Mouse (Mus musculus) embryonic facial prominence, embryonic 14.5 days (tissue): ENCODE data around the gene Klra9. TPM values are rescaled to one million over a fixed set of nuclear protein-coding genes. Genes with fewer than 3 reads are reported as not detected.
"Not testable (repeated sequence)": the region's sequence is repeated elsewhere in the genome, so short reads cannot be mapped to it uniquely, and the experiment has no call there.

ENCODE experiments used
- ATAC-seq: fragments of 200-750 bp; cut with Nextera tagmentation; 2 replicates; pipeline ENCODE4 v1.8.0; 2017; ENCODE audit warnings: low read depth, moderate number of reproducible peaks, moderate TSS enrichment
- DNase-seq: peaks from one replicate; pipeline ENCODE4 v3.0.0-alpha.2; 2015; ENCODE audit warnings: low spot score
- H3K27ac ChIP-seq: fragments of 300-500 bp; sonication (generic); replicated peaks from 2 replicates; pipeline ENCODE4 v1.5.1; 2014; ENCODE audit warnings: low read depth, mild to moderate bottlenecking, low read length, moderate library complexity
- H3K27me3 ChIP-seq: fragments of 300-500 bp; sonication (generic); replicated peaks from 2 replicates; pipeline ENCODE4 v1.6.1; 2014; ENCODE audit warnings: low read length; ENCODE audit not compliant: control insufficient read depth, insufficient read depth
- H3K36me3 ChIP-seq: fragments of 300-500 bp; sonication (generic); 2 replicates; pipeline ENCODE4 v1.6.1; 2014; ENCODE audit warnings: low read length, mixed read lengths; ENCODE audit not compliant: control insufficient read depth, insufficient read depth
- H3K4me1 ChIP-seq: fragments of 300-500 bp; sonication (generic); 2 replicates; pipeline ENCODE4 v1.6.1; 2014; ENCODE audit warnings: antibody characterized with exemption, low read length; ENCODE audit not compliant: control insufficient read depth, insufficient read depth
- H3K4me2 ChIP-seq: fragments of 300-500 bp; sonication (generic); 2 replicates; pipeline ENCODE4 v1.6.1; 2014; ENCODE audit warnings: low read depth, mild to moderate bottlenecking, low read length, moderate library complexity, mixed read lengths
- H3K4me3 ChIP-seq: fragments of 300-500 bp; sonication (generic); 2 replicates; pipeline ENCODE4 v1.5.1; 2014; ENCODE audit warnings: low read depth, mild to moderate bottlenecking, low read length
- H3K9ac ChIP-seq: fragments of 300-500 bp; sonication (generic); 2 replicates; pipeline ENCODE4 v1.6.1; 2014; ENCODE audit warnings: low read depth, mild to moderate bottlenecking, low read length, moderate library complexity, mixed read lengths
- H3K9me3 ChIP-seq: fragments of 300-500 bp; sonication (generic); 2 replicates; pipeline ENCODE4 v1.6.1; 2016; ENCODE audit warnings: low read length; ENCODE audit not compliant: control insufficient read depth
- WGBS: fragments of 180-500 bp; shearing (Covaris S2); extraction: QIAGEN DNeasy Blood & Tissue Kit; methylation state at CpG from one replicate; pipeline ENCODE4 v1.1.7; 2014; 5-methylcytosine and 5-hydroxymethylcytosine counted together
- polyA plus RNA-seq: library from polyadenylated mRNA; unstranded; fragments of >200 nt; fragmentation: Nextera tagmentation; extraction: Ambion mirVana; gene quantifications from 2 replicates; pipeline ENCODE4 v1.2.1, GENCODE M21; 2014

Gene Klra9
- polyA plus RNA-seq: not detected in 2 replicates

DNA sequence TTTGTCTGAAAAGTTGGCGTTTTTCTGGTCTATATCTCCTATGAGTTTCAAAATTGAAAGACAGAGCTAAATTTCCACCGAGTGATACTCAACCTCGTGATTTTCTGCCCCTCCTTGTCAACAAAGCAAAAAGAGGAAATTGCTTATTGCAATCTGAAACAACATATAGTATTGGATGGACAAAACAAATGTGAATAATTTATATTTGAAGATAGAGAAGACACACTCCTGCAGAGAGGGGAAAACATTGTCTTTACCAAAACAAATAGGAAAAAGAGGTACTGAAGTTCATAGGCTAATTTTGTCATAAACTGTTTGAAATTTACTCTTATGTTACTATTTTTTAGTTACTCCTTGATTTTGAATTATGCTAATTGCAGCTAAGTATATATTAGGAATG lies at the start of gene Klra9:
Klra9 (minus strand) TSS at position 101 of the 400 bp plus-strand sequence.
- 54% methylated on average over 3 of the region's 3 CpGs for WGBS
- not testable (repeated sequence) for H3K9ac ChIP-seq, DNase-seq, H3K4me1 ChIP-seq, H3K27me3 ChIP-seq, H3K4me2 ChIP-seq, H3K36me3 ChIP-seq, H3K9me3 ChIP-seq, ATAC-seq, H3K27ac ChIP-seq, H3K4me3 ChIP-seq

DNA sequence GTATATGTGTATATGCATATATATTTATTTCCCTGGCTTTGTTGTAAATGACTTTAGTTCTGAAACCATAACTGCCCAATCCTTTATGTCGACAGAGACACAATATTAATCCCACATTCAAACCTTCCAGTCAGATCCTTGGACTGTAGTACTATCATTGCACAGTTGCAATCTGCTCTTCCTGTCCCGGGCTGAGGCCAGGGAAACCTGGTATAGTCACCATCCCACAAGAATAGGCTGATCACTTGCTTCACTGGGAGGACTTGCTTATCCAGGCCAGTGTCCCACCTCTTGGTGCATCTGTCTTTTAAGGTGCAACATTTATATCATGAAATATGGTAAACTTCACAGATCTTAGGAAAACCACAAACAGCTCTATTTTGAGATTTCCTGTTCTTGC lies 44.6 kb upstream of the Klra9 start:
- 78% methylated on average over 2 of the region's 2 CpGs for WGBS
- no peak for ATAC-seq
- no peak for DNase-seq

GRCm38 (mm10) chr6:130236635-130237034 lies 43.7 kb upstream of the Klra9 start:
- Histone ChIP-seq H3K4me1 (no peaks in the 10 kb centered on the region), H3K4me2 (no peak overlapping the region), H3K27ac (no peak overlapping the region), H3K4me3 (no peak overlapping the region), H3K36me3 (no peaks in the 10 kb centered on the region), H3K9ac (no peak overlapping the region), H3K27me3 (no peaks in the 10 kb centered on the region), H3K9me3 (0 out of 2 replicates have a peak, but pooled peaks cover 3% of the 10 kb centered on the region)
- no peak for ATAC-seq
- WGBS: 47% methylated on average over 1 of the region's 1 CpGs
- DNase-seq: no peak

More for the DNA sequence above, 44.6 kb upstream of the Klra9 start:
- Histone ChIP-seq H3K9me3 (0 out of 2 replicates have a peak, but pooled peaks cover 3% of the 10 kb centered on the region), H3K4me2 (no peak overlapping the region), H3K4me3 (no peak overlapping the region), H3K27me3 (no peaks in the 10 kb centered on the region), H3K9ac (no peak overlapping the region), H3K4me1 (no peaks in the 10 kb centered on the region), H3K36me3 (no peaks in the 10 kb centered on the region), H3K27ac (no peak overlapping the region)

DNA sequence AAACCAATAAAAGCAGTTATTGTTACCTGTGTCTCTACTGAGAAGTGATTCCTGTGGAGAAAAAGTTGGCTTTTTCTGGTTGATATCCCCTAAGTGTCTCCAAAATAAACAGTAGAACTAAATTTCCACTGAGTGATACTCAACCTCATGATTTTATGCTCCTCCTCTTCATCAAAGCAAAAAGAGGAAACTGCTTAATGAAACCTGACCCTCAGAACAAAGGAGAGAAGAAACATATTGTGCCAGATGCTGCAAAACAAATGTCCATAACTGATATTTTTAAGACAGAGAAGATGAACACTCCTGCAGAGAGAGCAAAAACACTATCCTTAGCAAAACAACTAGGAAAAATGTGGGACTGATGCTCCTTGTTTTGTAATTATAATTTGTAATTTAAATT lies 40.3 kb upstream of the Klra9 start, which contains the start of gene Klra7:
Klra7 (minus strand) TSS at position 101 of the 400 bp plus-strand sequence.
- ATAC-seq (no peak), DNase-seq (no peak)
- H3K4me1 ChIP-seq: no peaks in the 10 kb centered on the region
- no peak within 1 kb of the TSS for H3K4me2 ChIP-seq
- no peak within 1 kb of the TSS for H3K4me3 ChIP-seq
- H3K9ac ChIP-seq: no peak within 1 kb of the TSS
- peaks cover 6% of the 10 kb centered on the region; the same call in 1 of the 2 replicates for H3K9me3 ChIP-seq
- H3K36me3 ChIP-seq: no peaks in the 10 kb centered on the region
- no peak within 1 kb of the TSS for H3K27ac ChIP-seq
- H3K27me3 ChIP-seq: no peaks in the 10 kb centered on the region

GRCm38 (mm10) chr6:130197453-130197852 lies 4.5 kb upstream of the Klra9 start:
- H3K27me3 ChIP-seq, H3K4me1 ChIP-seq, H3K4me3 ChIP-seq, H3K4me2 ChIP-seq, H3K36me3 ChIP-seq, H3K9me3 ChIP-seq, ATAC-seq, H3K9ac ChIP-seq, H3K27ac ChIP-seq, DNase-seq: not testable (repeated sequence)
- 94% methylated on average over 1 of the region's 1 CpGs for WGBS

DNA sequence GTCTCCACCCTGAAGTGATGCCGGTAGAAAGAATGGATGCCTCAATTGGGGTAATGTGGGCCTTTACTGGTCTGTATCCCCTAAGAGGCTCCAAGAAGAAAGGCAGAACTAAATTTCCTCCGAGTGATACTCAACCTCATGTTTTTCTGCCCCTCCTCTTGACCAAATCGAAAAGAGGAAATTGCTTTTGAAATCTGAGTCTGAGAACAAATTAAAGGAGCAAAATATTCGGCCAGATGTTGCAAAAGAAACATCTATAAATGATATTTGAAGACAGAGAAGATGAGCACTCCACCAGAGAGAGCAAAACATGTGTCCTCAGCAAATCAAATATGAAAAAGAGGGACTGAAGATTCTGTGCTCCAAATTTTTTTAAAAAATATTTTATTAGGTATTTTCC lies 63.1 kb downstream of the Klra9 start, which contains the start of gene Klra8:
Klra8 (minus strand) TSS at position 101 of the 400 bp plus-strand sequence.
- H3K27me3 ChIP-seq, H3K4me2 ChIP-seq, DNase-seq, ATAC-seq, H3K4me3 ChIP-seq, H3K9ac ChIP-seq, H3K9me3 ChIP-seq, H3K36me3 ChIP-seq, H3K4me1 ChIP-seq, H3K27ac ChIP-seq: not testable (repeated sequence)
- 67% methylated on average over 4 of the region's 4 CpGs for WGBS

Other genes with a start within 250 kb of the Klra9 start
- not detected in 2 replicates for gene Klra6, start 166.2 kb downstream of the Klra9 start, polyA plus RNA-seq
- 0.17 TPM in 1 of 2 replicates, not detected in the other for gene Klra4, start 125.8 kb downstream of the Klra9 start, polyA plus RNA-seq
- gene Klra8, start 63.2 kb downstream of the Klra9 start, polyA plus RNA-seq: not detected in 2 replicates
- not detected in 2 replicates for gene Klra7, start 40.2 kb upstream of the Klra9 start, polyA plus RNA-seq
- gene Klra10, start 88.8 kb upstream of the Klra9 start, polyA plus RNA-seq: not detected in 2 replicates
- not detected in 2 replicates for gene Klra3, start 144.5 kb upstream of the Klra9 start, polyA plus RNA-seq
- gene Klra1, start 193.8 kb upstream of the Klra9 start, polyA plus RNA-seq: not detected in 2 replicates